Mouse (Mus musculus): ENCODE data around the gene Adk.

DNA sequence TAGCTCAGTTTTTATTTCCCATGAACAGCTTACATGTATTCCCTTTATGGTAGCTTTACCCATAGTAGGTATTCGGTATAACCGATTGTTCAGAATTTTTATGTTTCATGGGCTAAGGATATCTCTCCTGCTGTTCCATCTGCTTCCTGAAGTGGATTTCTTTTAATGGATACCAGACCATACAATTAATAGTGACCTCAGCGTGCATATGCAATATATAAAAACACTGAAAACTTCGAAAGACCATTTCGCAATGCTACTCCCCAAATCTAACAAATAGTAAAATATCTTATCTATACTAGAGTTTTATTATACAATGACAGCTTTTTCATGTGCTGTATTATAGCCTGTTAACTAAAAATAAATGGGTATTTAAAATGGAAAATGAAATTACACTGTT, 232.5 kb downstream of the Adk start:
- TF ChIP-seq CTCF (IDR thresholded peaks at IDR 0.05; ENCODE audit: insufficient read depth, low read length) (no peak), POLR2A (IDR thresholded peaks at IDR 0.05; ENCODE audit: borderline replicate concordance, extremely low read depth, low read depth, low read length) (no peak)

Measured in lung, adult 2 months (tissue).